Mouse (Mus musculus) adrenal gland, postnatal 10 days (tissue): Measurements from ENCODE around the gene Ctsw. TPM values are rescaled to one million over a fixed set of nuclear protein-coding genes. Genes with fewer than 3 reads are reported as not detected.

Experiments
- DNase-seq: peaks from one replicate; pipeline ENCODE4 v3.0.0; 2021; ENCODE audit warnings: mixed read lengths
- total RNA-seq, 2 experiments: library from RNA; stranded (reverse); gene quantifications; 2 replicates each; pipeline ENCODE4 v1.2.3; 2021

Ctsw gene
- total RNA-seq, 2 experiments from 2014 or later, result 1.4 to 1.8 TPM

GRCm38 (mm10) chr19:5431911-5432464 lies 36.3 kb downstream of the Ctsw start:
- no peak for DNase-seq

- DNase-seq, result peak; percentile 48
These were observed 37.9 kb downstream of the Ctsw start for GRCm38 (mm10) chr19:5430408-5430807.

GRCm38 (mm10) chr19:5429806-5430205 lies 38.5 kb downstream of the Ctsw start:
- peak; percentile 88 for DNase-seq

GRCm38 (mm10) chr19:5429219-5429618 lies 39.1 kb downstream of the Ctsw start:
- DNase-seq, result no peak

GRCm38 (mm10) chr19:5428083-5428482 lies 40.2 kb downstream of the Ctsw start:
- DNase-seq, result peak; percentile 58

- DNase-seq, result no peak
These were observed 41.5 kb downstream of the Ctsw start for GRCm38 (mm10) chr19:5426640-5427290.

- no peak for DNase-seq
These were observed 42.3 kb downstream of the Ctsw start for GRCm38 (mm10) chr19:5425906-5426565.

- peak; percentile 97 for DNase-seq
These were observed 43.2 kb downstream of the Ctsw start, which contains the start of the genes Drap1 and AI837181 for GRCm38 (mm10) chr19:5424782-5425741. Gene Drap1, minus strand, starts transcription at chr19:5424979. Gene AI837181, plus strand, starts transcription at chr19:5425144.

GRCm38 (mm10) chr19:5424092-5424781 lies 44.1 kb downstream of the Ctsw start:
- peak; percentile 82 for DNase-seq

GRCm38 (mm10) chr19:5423561-5423960 lies 44.7 kb downstream of the Ctsw start:
- no peak for DNase-seq

- DNase-seq, result no peak
These were observed 45.3 kb downstream of the Ctsw start for GRCm38 (mm10) chr19:5422895-5423443.

GRCm38 (mm10) chr19:5422267-5422666 lies 46.0 kb downstream of the Ctsw start:
- peak; percentile 23 for DNase-seq

- DNase-seq, result no peak
These were observed 46.5 kb downstream of the Ctsw start for GRCm38 (mm10) chr19:5421784-5422183.

GRCm38 (mm10) chr19:5420579-5420978 lies 47.7 kb downstream of the Ctsw start:
- no peak for DNase-seq

GRCm38 (mm10) chr19:5419630-5420029 lies 48.7 kb downstream of the Ctsw start:
- no peak for DNase-seq

GRCm38 (mm10) chr19:5418750-5419466 lies 49.4 kb downstream of the Ctsw start:
- no peak for DNase-seq
